Mouse (Mus musculus): ENCODE data around the gene Ranbp3l.

- TF ChIP-seq POLR2A (IDR thresholded peaks at IDR 0.05; ENCODE audit: insufficient read depth, low read length) (no peak), CTCF (IDR thresholded peaks at IDR 0.05; ENCODE audit: low read depth, low read length) (no peak), EP300 (IDR thresholded peaks at IDR 0.05; ENCODE audit: insufficient read depth, low read depth, low read length) (no peak)
These were observed 113.5 kb downstream of the Ranbp3l start for GRCm38 (mm10) chr15:9081294-9081693.

All from ES-Bruce4 (cell line).